Mouse (Mus musculus): Measurements from ENCODE around the gene Cad. TPM values are rescaled to one million over a fixed set of nuclear protein-coding genes. Genes with fewer than 3 reads are reported as not detected.

Cad gene
- polyA plus RNA-seq, 1 experiment from 2014 or later, result 32.4 TPM

- 66% methylated on average over 3 of the region's 3 CpGs for WGBS
- ATAC-seq (replicated peaks; ENCODE audit: low FRiP score, low TSS enrichment, low read depth), result no peak
These were observed 26.2 kb downstream of the Cad start for GRCm38 (mm10) chr5:31080795-31081164.

GRCm38 (mm10) chr5:31081386-31081785, 26.8 kb downstream of the Cad start:
- WGBS, result 73% methylated on average over 3 of the region's 3 CpGs
- H3K27ac ChIP-seq (ENCODE audit: low read depth), result no peak overlapping the region
- H3K4me1 ChIP-seq (replicated peaks; ENCODE audit: control insufficient read depth, insufficient read depth, low read length), result no peaks in the 10 kb centered on the region; the same call in 1 of the 2 replicates
- no peak for ATAC-seq (replicated peaks; ENCODE audit: low FRiP score, low TSS enrichment, low read depth)
- H3K36me3 ChIP-seq (ENCODE audit: control insufficient read depth, insufficient read depth, low read length), result peaks cover 28% of the 10 kb centered on the region
- H3K4me3 ChIP-seq (ENCODE audit: low read depth, low read length), result no peak overlapping the region
- H3K9me3 ChIP-seq (ENCODE audit: control insufficient read depth, low read length), result no peaks in the 10 kb centered on the region
- H3K27me3 ChIP-seq (replicated peaks; ENCODE audit: control insufficient read depth, insufficient read depth, low read length), result no peaks in the 10 kb centered on the region
- no peak overlapping the region for H3K4me2 ChIP-seq (ENCODE audit: low read length)
- peak; percentile 60 for DNase-seq (ENCODE audit: low spot score)
- no peak overlapping the region for H3K9ac ChIP-seq (ENCODE audit: low read length)

More at GRCm38 (mm10) chr5:31080795-31081164, 26.2 kb downstream of the Cad start:
- no peak overlapping the region for H3K27ac ChIP-seq (ENCODE audit: low read depth)
- H3K9me3 ChIP-seq (ENCODE audit: control insufficient read depth, low read length), result no peaks in the 10 kb centered on the region
- no peak overlapping the region for H3K4me3 ChIP-seq (ENCODE audit: low read depth, low read length)
- H3K27me3 ChIP-seq (replicated peaks; ENCODE audit: control insufficient read depth, insufficient read depth, low read length), result no peaks in the 10 kb centered on the region
- H3K4me2 ChIP-seq (ENCODE audit: low read length), result no peak overlapping the region
- DNase-seq (ENCODE audit: low spot score), result no peak
- H3K36me3 ChIP-seq (ENCODE audit: control insufficient read depth, insufficient read depth, low read length), result peaks cover 34% of the 10 kb centered on the region
- no peaks in the 10 kb centered on the region; the same call in 1 of the 2 replicates for H3K4me1 ChIP-seq (replicated peaks; ENCODE audit: control insufficient read depth, insufficient read depth, low read length)
- H3K9ac ChIP-seq (ENCODE audit: low read length), result no peak overlapping the region

DNA sequence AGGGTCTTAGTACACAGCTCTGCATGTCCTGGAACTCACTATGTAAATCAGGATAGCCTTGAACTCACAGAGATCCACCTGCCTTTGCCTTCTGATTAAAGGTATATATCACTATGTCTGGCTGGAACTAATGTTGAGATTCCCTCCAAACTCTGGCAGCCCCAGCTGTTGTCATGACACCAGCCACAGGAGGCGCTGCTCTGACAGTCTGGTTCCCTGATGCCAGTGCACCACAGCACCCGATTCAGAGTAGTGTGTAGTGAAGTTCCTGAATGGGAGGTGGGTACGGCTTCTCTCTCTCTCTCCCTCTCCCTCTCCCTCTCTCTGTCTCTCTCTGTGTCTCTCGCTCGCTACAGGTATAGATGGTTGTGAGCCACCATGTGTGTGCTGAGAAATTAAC, 27.8 kb downstream of the Cad start:
- Histone ChIP-seq H3K9me3 (ENCODE audit: control insufficient read depth, low read length) (no peaks in the 10 kb centered on the region), H3K9ac (ENCODE audit: low read length) (no peak overlapping the region), H3K4me3 (ENCODE audit: low read depth, low read length) (no peak overlapping the region), H3K4me1 (replicated peaks; ENCODE audit: control insufficient read depth, insufficient read depth, low read length) (no peaks in the 10 kb centered on the region; the same call in 1 of the 2 replicates), H3K27ac (ENCODE audit: low read depth) (no peak overlapping the region), H3K27me3 (replicated peaks; ENCODE audit: control insufficient read depth, insufficient read depth, low read length) (no peaks in the 10 kb centered on the region), H3K36me3 (ENCODE audit: control insufficient read depth, insufficient read depth, low read length) (peaks cover 19% of the 10 kb centered on the region), H3K4me2 (ENCODE audit: low read length) (no peak overlapping the region)
- DNase-seq (ENCODE audit: low spot score) (peak; percentile 70), ATAC-seq (replicated peaks; ENCODE audit: low FRiP score, low TSS enrichment, low read depth) (no peak)
- 20% methylated on average over 5 of the region's 5 CpGs for whole genome bisulfite sequencing

DNA sequence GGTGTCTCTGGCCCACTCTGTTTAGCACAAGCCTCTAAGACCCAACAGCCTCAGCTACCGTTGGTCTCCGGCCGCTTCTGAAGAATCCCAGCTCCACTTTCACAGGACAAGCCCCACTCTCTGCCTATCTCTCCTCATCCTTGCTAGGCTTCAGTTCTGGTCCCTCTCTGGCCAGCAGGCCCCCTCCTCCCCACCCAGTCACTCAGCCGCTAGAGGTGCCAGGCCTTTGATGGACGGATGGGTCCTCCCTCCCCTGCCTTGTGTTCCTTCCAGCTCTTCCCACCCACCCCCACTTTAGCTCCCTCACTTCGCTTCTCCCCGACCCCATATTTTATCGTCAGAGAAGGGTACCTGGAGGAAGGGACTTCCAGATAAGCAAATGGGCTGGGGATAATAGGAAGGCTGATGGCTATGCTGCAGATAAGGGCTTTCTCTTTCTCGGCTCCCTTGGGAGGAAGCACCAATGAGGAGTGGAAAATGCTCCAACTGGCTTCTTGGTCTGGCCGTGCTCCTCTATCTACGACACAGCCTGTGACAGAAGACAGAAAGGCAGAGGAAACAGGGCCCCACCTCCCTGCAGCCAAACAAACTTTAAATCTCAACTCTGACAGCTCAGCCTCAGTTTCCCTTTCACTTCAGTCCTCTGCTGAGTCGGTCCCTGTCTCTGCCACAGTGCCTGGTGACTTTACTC, 28.5 kb downstream of the Cad start:
- Histone ChIP-seq H3K9me3 (ENCODE audit: control insufficient read depth, low read length) (no peaks in the 10 kb centered on the region), H3K4me3 (ENCODE audit: low read depth, low read length) (no peak overlapping the region), H3K4me2 (ENCODE audit: low read length) (no peak overlapping the region), H3K4me1 (replicated peaks; ENCODE audit: control insufficient read depth, insufficient read depth, low read length) (no peaks in the 10 kb centered on the region; the same call in 1 of the 2 replicates), H3K27me3 (replicated peaks; ENCODE audit: control insufficient read depth, insufficient read depth, low read length) (peaks cover 2% of the 10 kb centered on the region; the same call in 1 of the 2 replicates), H3K36me3 (ENCODE audit: control insufficient read depth, insufficient read depth, low read length) (peaks cover 11% of the 10 kb centered on the region), H3K9ac (ENCODE audit: low read length) (no peak overlapping the region), H3K27ac (ENCODE audit: low read depth) (no peak overlapping the region)
- no peak for DNase-seq (ENCODE audit: low spot score)
- no peak for ATAC-seq (replicated peaks; ENCODE audit: low FRiP score, low TSS enrichment, low read depth)
- whole genome bisulfite sequencing, result 22% methylated on average over 12 of the region's 12 CpGs

- ATAC-seq (replicated peaks; ENCODE audit: low FRiP score, low TSS enrichment, low read depth) (no peak), DNase-seq (ENCODE audit: low spot score) (no peak)
- H3K4me3 ChIP-seq (ENCODE audit: low read depth, low read length), result no peak overlapping the region
- H3K36me3 ChIP-seq (ENCODE audit: control insufficient read depth, insufficient read depth, low read length), result peaks cover 3% of the 10 kb centered on the region; the same call in 1 of the 2 replicates
- H3K27ac ChIP-seq (ENCODE audit: low read depth), result no peak overlapping the region
- H3K9ac ChIP-seq (ENCODE audit: low read length), result no peak overlapping the region
- 13% methylated on average over 8 of the region's 8 CpGs for WGBS
- no peak overlapping the region for H3K4me2 ChIP-seq (ENCODE audit: low read length)
- no peaks in the 10 kb centered on the region for H3K9me3 ChIP-seq (ENCODE audit: control insufficient read depth, low read length)
- H3K27me3 ChIP-seq (replicated peaks; ENCODE audit: control insufficient read depth, insufficient read depth, low read length), result peaks cover 11% of the 10 kb centered on the region; the same call in 1 of the 2 replicates
- H3K4me1 ChIP-seq (replicated peaks; ENCODE audit: control insufficient read depth, insufficient read depth, low read length), result no peaks in the 10 kb centered on the region; the same call in 1 of the 2 replicates
These were observed 29.4 kb downstream of the Cad start for GRCm38 (mm10) chr5:31083949-31084348.

DNA sequence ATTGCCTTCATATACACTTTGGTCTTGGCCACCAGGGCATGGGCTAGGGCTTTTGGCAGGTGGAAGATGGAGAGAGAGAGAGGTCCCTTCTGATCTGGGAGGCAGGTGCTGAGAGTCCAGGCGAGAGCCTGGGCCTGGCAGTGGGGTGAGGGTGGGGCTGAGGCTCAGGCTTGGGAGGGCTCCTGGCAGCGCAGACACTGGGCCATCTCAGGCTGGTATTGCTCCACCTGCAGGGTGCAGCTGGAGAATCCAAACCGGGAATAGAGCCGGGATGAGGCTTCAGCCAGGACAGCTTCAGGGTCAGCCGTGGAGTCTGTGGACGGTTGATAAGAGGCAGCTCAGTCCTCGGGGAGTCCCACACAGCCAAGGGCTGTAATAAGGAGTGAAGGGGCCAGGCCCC, 32.0 kb downstream of the Cad start:
- DNase-seq (ENCODE audit: low spot score), result no peak
- Histone ChIP-seq H3K9ac (ENCODE audit: low read length) (no peak overlapping the region), H3K27ac (ENCODE audit: low read depth) (no peak overlapping the region), H3K27me3 (replicated peaks; ENCODE audit: control insufficient read depth, insufficient read depth, low read length) (peaks cover 38% of the 10 kb centered on the region), H3K4me3 (ENCODE audit: low read depth, low read length) (no peak overlapping the region), H3K36me3 (ENCODE audit: control insufficient read depth, insufficient read depth, low read length) (no peaks in the 10 kb centered on the region), H3K4me1 (replicated peaks; ENCODE audit: control insufficient read depth, insufficient read depth, low read length) (no peaks in the 10 kb centered on the region; the same call in 1 of the 2 replicates), H3K4me2 (ENCODE audit: low read length) (no peak overlapping the region), H3K9me3 (ENCODE audit: control insufficient read depth, low read length) (no peaks in the 10 kb centered on the region)
- 25% methylated on average over 7 of the region's 7 CpGs for WGBS
- ATAC-seq (replicated peaks; ENCODE audit: low FRiP score, low TSS enrichment, low read depth), result no peak; the same call in 1 of the 2 replicates

GRCm38 (mm10) chr5:31087131-31087530, 32.6 kb downstream of the Cad start:
- DNase-seq (ENCODE audit: low spot score) (no peak), ATAC-seq (replicated peaks; ENCODE audit: low FRiP score, low TSS enrichment, low read depth) (no peak)
- H3K36me3 ChIP-seq (ENCODE audit: control insufficient read depth, insufficient read depth, low read length), result no peaks in the 10 kb centered on the region
- no peak overlapping the region for H3K27ac ChIP-seq (ENCODE audit: low read depth)
- H3K9me3 ChIP-seq (ENCODE audit: control insufficient read depth, low read length), result no peaks in the 10 kb centered on the region
- H3K4me3 ChIP-seq (ENCODE audit: low read depth, low read length), result no peak overlapping the region
- H3K4me2 ChIP-seq (ENCODE audit: low read length), result no peak overlapping the region
- peaks cover 43% of the 10 kb centered on the region for H3K27me3 ChIP-seq (replicated peaks; ENCODE audit: control insufficient read depth, insufficient read depth, low read length)
- H3K9ac ChIP-seq (ENCODE audit: low read length), result no peak overlapping the region
- 77% methylated on average over 2 of the region's 2 CpGs for WGBS
- H3K4me1 ChIP-seq (replicated peaks; ENCODE audit: control insufficient read depth, insufficient read depth, low read length), result no peaks in the 10 kb centered on the region; the same call in 1 of the 2 replicates

DNA sequence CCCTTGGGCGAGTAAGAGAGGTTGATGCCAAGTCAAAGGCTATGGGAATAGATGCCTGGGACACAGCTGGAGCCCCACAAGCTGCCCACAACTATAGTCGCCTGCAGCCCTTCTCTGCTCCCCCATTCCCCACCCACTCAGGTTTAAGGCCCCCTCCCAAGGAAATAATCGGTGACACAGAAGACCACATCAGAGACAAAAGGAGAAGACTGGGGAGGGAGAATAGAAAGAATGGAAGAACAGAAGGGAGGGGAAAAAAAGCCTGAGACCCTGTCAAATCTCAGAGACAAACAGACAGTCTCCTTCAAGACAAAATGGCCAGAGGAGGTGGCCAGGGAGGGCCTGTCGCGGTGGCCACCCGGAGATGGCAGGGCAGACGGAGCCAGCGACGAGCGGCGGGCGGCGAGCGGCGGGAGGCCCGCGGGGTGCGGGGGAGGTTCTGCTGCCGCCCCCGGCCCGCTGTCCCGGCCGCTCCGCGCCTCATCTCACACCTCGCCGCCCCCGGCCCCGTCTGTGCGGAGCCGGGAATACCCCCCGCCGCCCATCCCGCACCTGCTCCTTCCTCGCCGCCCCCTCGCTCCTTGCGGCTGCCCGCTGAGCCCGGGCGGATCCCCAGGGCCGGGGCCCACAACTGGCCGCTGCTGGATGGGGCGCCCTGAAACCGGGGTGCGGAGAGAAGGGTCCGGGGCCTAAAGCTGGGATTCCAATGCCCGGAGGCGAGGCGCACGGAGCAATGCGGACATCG, 37.8 kb downstream of the Cad start:
- no peak overlapping the region for H3K9ac ChIP-seq (ENCODE audit: low read length)
- H3K9me3 ChIP-seq (ENCODE audit: control insufficient read depth, low read length), result no peaks in the 10 kb centered on the region
- peak overlapping the region; percentile 53 for H3K4me2 ChIP-seq (ENCODE audit: low read length)
- peak overlapping the region; percentile 39 for H3K4me3 ChIP-seq (ENCODE audit: low read depth, low read length)
- DNase-seq (ENCODE audit: low spot score) (peak; percentile 60), ATAC-seq (replicated peaks; ENCODE audit: low FRiP score, low TSS enrichment, low read depth) (no peak)
- WGBS, result 2% methylated on average over 53 of the region's 53 CpGs
- no peak overlapping the region for H3K27ac ChIP-seq (ENCODE audit: low read depth)
- peaks cover 16% of the 10 kb centered on the region; the same call in 1 of the 2 replicates for H3K4me1 ChIP-seq (replicated peaks; ENCODE audit: control insufficient read depth, insufficient read depth, low read length)
- no peaks in the 10 kb centered on the region for H3K36me3 ChIP-seq (ENCODE audit: control insufficient read depth, insufficient read depth, low read length)
- peaks cover 94% of the 10 kb centered on the region for H3K27me3 ChIP-seq (replicated peaks; ENCODE audit: control insufficient read depth, insufficient read depth, low read length)

All from intestine, embryonic 14.5 days (tissue).